Mouse (Mus musculus): Measurements from ENCODE around the gene Syce2.

GRCm38 (mm10) chr8:84832034-84832717, 39.7 kb upstream of the Syce2 start:
- TF ChIP-seq ZC3H11A (IDR thresholded peaks at IDR 0.05; ENCODE audit: borderline replicate concordance, low read depth, low read length) (no peak), MAFK (IDR thresholded peaks at IDR 0.05; ENCODE audit: insufficient read depth, low read depth, low read length) (no peak), CHD2 (IDR thresholded peaks at IDR 0.05; ENCODE audit: low read depth, low read length) (no peak), HCFC1 (IDR thresholded peaks at IDR 0.05; ENCODE audit: borderline replicate concordance, insufficient read depth, low read length) (peak; percentile 46; the same call in 1 of the 2 replicates), ZNF384 (IDR thresholded peaks at IDR 0.05; ENCODE audit: low read depth, low read length) (no peak)

All from ES-E14 (cell line).